In the genomic region with DNA sequence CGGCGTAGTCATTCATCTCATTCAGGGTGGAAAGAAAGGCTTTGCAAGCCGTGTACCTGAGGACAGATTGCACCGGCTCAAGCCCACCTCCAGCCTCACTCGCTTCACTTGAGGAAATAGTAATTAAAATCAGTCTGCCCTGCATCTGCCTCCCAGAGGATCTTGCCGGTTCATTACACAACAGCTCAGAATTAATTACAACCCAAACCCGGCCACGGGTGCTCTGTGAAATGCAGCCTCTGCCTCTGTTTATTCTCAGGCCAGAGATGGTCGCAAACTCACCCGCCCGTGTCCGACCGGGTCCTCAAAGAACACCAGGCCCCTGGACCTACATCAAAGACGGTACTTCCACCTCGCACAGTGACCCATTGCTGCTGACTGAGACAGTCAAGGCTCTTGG, we compare ENCODE assay signal across 14 mouse cellular contexts. TPM values are rescaled to one million over a fixed set of nuclear protein-coding genes. Genes with fewer than 3 reads are reported as not detected.
A peak's percentile ranks its signal among the peaks of the same experiment; 100 is the strongest.
DNase-seq lines count a peak whose midpoint lies in the region; ATAC-seq and TF ChIP-seq lines count a peak whose summit lies in the region.
"Had no signal": no experiment of that assay in that cellular context is flagged by ENCODE, and none has a peak within 500 bp of the region (broad histone marks: within the 10 kb centered on the region; RNA-seq: fewer than 3 reads in every experiment).

No protein-coding gene starts in this region.

- no peak overlapping the region for H3K4me2 ChIP-seq in hindbrain, embryonic 12.5 days (replicated peaks)
- peak overlapping the region; percentile 25; the same call in 1 of the 2 replicates for H3K4me2 ChIP-seq in kidney, embryonic 15.5 days
- no peak overlapping the region for H3K4me2 ChIP-seq in forebrain, postnatal 0 days (ENCODE audit: low read depth)

- H3K36me3 ChIP-seq in hindbrain, embryonic 12.5 days: 0 out of 2 replicates have a peak, but pooled peaks cover 11% of the 10 kb centered on the region
- H3K36me3 ChIP-seq in hindbrain, embryonic 10.5 days: peaks cover 25% of the 10 kb centered on the region
- peaks cover 13% of the 10 kb centered on the region; the same call in 1 of the 2 replicates for H3K36me3 ChIP-seq in ES-E14 (ENCODE audit: control insufficient read depth, insufficient read depth, low read length, poor library complexity, severe bottlenecking)
- peaks cover 9% of the 10 kb centered on the region for H3K36me3 ChIP-seq in kidney, embryonic 15.5 days
- H3K36me3 ChIP-seq in forebrain, postnatal 0 days (ENCODE audit: insufficient read depth): peaks cover 12% of the 10 kb centered on the region

- H3K27ac ChIP-seq in hindbrain, embryonic 12.5 days: no peak overlapping the region
- H3K27ac ChIP-seq in hindbrain, embryonic 10.5 days: no peak overlapping the region
- H3K27ac ChIP-seq in ES-E14 (ENCODE audit: insufficient read depth, low read depth, low read length, poor library complexity, severe bottlenecking): peak overlapping the region; percentile 51; the same call in 1 of the 2 replicates
- H3K27ac ChIP-seq in kidney, embryonic 15.5 days: 0 out of 2 replicates have a peak overlapping the region, but pooled peaks have one; percentile 5
- no peak overlapping the region for H3K27ac ChIP-seq in forebrain, postnatal 0 days (ENCODE audit: low read depth, low read length)

- 66% methylated on average over 15 of the region's 15 CpGs for WGBS in hindbrain, embryonic 12.5 days
- 83% methylated on average over 15 of the region's 15 CpGs for WGBS in hindbrain, embryonic 10.5 days
- WGBS in kidney, embryonic 15.5 days: 38% methylated on average over 15 of the region's 15 CpGs
- 66% methylated on average over 15 of the region's 15 CpGs for WGBS in forebrain, postnatal 0 days

- H3K9me3 ChIP-seq in hindbrain, embryonic 12.5 days (replicated peaks): no peaks in the 10 kb centered on the region
- H3K9me3 ChIP-seq in hindbrain, embryonic 10.5 days: 0 out of 2 replicates have a peak, but pooled peaks cover 3% of the 10 kb centered on the region
- no peaks in the 10 kb centered on the region for H3K9me3 ChIP-seq in ES-E14 (ENCODE audit: control insufficient read depth, insufficient read depth, low read depth, low read length)
- H3K9me3 ChIP-seq in kidney, embryonic 15.5 days (replicated peaks): no peaks in the 10 kb centered on the region
- no peaks in the 10 kb centered on the region for H3K9me3 ChIP-seq in forebrain, postnatal 0 days (ENCODE audit: low read length)

- TF ChIP-seq CTCF in forebrain, postnatal 0 days (IDR thresholded peaks at IDR 0.05; ENCODE audit: low read depth): no peak

- no peak for DNase-seq in hindbrain, embryonic 10.5 days (ENCODE audit: low spot score)
- no peak for DNase-seq in ES-E14 (ENCODE audit: low read depth, low spot score)
- peak; percentile 41 for DNase-seq in retina, embryonic 14.5 days (ENCODE audit: low spot score)
- no peak for DNase-seq in forebrain, postnatal 0 days
- DNase-seq in urinary bladder, postnatal 14 days (ENCODE audit: low spot score): no peak
- DNase-seq: gastrocnemius, postnatal 10 days; left cerebral cortex, postnatal 4 days; lung, adult 18-20 months; lung, postnatal 36 days; right cerebral cortex, postnatal 25 days; thymus, postnatal 25 days had no signal

- H3K4me3 ChIP-seq in hindbrain, embryonic 12.5 days: no peak overlapping the region
- H3K4me3 ChIP-seq in hindbrain, embryonic 10.5 days: no peak overlapping the region
- no peak overlapping the region for H3K4me3 ChIP-seq in ES-E14 (ENCODE audit: insufficient read depth in 1 of 2, low read depth in 1 of 2, low read length in 2 of 2, poor library complexity in 1 of 2, severe bottlenecking in 1 of 2)
- H3K4me3 ChIP-seq in kidney, embryonic 15.5 days (replicated peaks): no peak overlapping the region
- no peak overlapping the region for H3K4me3 ChIP-seq in forebrain, postnatal 0 days (ENCODE audit: low read depth, low read length)
- H3K4me3 ChIP-seq: erythroblast, embryonic 14.5 days had no signal

- in situ Hi-C loops in ES-E14 (cut with MboI; ENCODE audit: low sequenced_read_pairs in 2 of 2, unreplicated experiment in 2 of 2): no loop called here

- peaks cover 3% of the 10 kb centered on the region; the same call in 1 of the 2 replicates for H3K4me1 ChIP-seq in hindbrain, embryonic 12.5 days
- H3K4me1 ChIP-seq in hindbrain, embryonic 10.5 days (replicated peaks): peaks cover 15% of the 10 kb centered on the region; the same call in 1 of the 2 replicates
- H3K4me1 ChIP-seq in ES-E14 (ENCODE audit: control insufficient read depth in 2 of 2, insufficient read depth in 2 of 2, low read length in 2 of 2, poor library complexity in 1 of 2): peaks cover 19 to 36% of the 10 kb centered on the region in 2 experiments
- H3K4me1 ChIP-seq in kidney, embryonic 15.5 days: peaks cover 36% of the 10 kb centered on the region
- no peaks in the 10 kb centered on the region for H3K4me1 ChIP-seq in forebrain, postnatal 0 days (ENCODE audit: insufficient read depth)

- H3K27me3 ChIP-seq in hindbrain, embryonic 12.5 days: no peaks in the 10 kb centered on the region
- no peaks in the 10 kb centered on the region for H3K27me3 ChIP-seq in hindbrain, embryonic 10.5 days (ENCODE audit: insufficient read depth, poor library complexity, severe bottlenecking)
- H3K27me3 ChIP-seq in kidney, embryonic 15.5 days: no peaks in the 10 kb centered on the region
- no peaks in the 10 kb centered on the region for H3K27me3 ChIP-seq in forebrain, postnatal 0 days (ENCODE audit: insufficient read depth, low read length)

- no peak overlapping the region for H3K9ac ChIP-seq in hindbrain, embryonic 12.5 days
- peak overlapping the region; percentile 14; the same call in 1 of the 2 replicates for H3K9ac ChIP-seq in ES-E14 (ENCODE audit: insufficient read depth, low read depth, low read length, poor library complexity, severe bottlenecking)
- no peak overlapping the region for H3K9ac ChIP-seq in kidney, embryonic 15.5 days
- no peak overlapping the region for H3K9ac ChIP-seq in forebrain, postnatal 0 days

- ATAC-seq in hindbrain, embryonic 12.5 days (ENCODE audit: low FRiP score): peak; percentile 29; the same call in 1 of the 2 replicates
- peak; percentile 89 for ATAC-seq in kidney, embryonic 15.5 days (replicated peaks; ENCODE audit: low FRiP score)
- no peak for ATAC-seq in forebrain, postnatal 0 days

TF ChIP-seq in ES-E14, 5 proteins besides CTCF, POLR2A, EP300 and RAD21:
- TF ChIP-seq ZC3H11A (IDR thresholded peaks at IDR 0.05; ENCODE audit: borderline replicate concordance, low read depth, low read length): no peak
- TF ChIP-seq CHD2 (IDR thresholded peaks at IDR 0.05; ENCODE audit: low read depth, low read length): no peak
- TF ChIP-seq HCFC1 (IDR thresholded peaks at IDR 0.05; ENCODE audit: borderline replicate concordance, insufficient read depth, low read length): no peak
TF ChIP-seq in ES-E14: peak in this region for 0.

RNA-seq across cellular contexts. Expression of gene Fnbp1, which starts 45.7 kb away (rescaled TPM):
- polyA plus RNA-seq in hindbrain, embryonic 12.5 days (2016; fragmentation: Nextera tagmentation; extraction: Ambion mirVana): 18.7 and 19.9 TPM in 2 replicates
- 14.7 and 16.0 TPM in 2 replicates for polyA plus RNA-seq in hindbrain, embryonic 10.5 days (2016; fragmentation: Nextera tagmentation; extraction: Ambion mirVana)
- total RNA-seq in ES-E14 (2012; rRNA removed): 15.1 and 16.5 TPM in 2 replicates
- polyA plus RNA-seq in kidney, embryonic 15.5 days (2015; fragmentation: Nextera tagmentation; extraction: Ambion mirVana): 19.1 and 22.4 TPM in 2 replicates
- 9.2 and 13.3 TPM in 2 replicates for total RNA-seq in forebrain, postnatal 0 days (2014; rRNA removed)
- 9.8 and 20.1 TPM in 2 replicates for polyA plus RNA-seq in forebrain, postnatal 0 days (2015; fragmentation: Nextera tagmentation; extraction: Ambion mirVana)

RNA-seq across cellular contexts. Expression of gene Gpr107, which starts 56.0 kb away (rescaled TPM):
- 43.1 and 46.6 TPM in 2 replicates for polyA plus RNA-seq in hindbrain, embryonic 12.5 days (2016; fragmentation: Nextera tagmentation; extraction: Ambion mirVana)
- polyA plus RNA-seq in hindbrain, embryonic 10.5 days (2016; fragmentation: Nextera tagmentation; extraction: Ambion mirVana): 35.1 and 35.5 TPM in 2 replicates
- total RNA-seq in ES-E14 (2012; rRNA removed): 111 and 156 TPM in 2 replicates
- polyA plus RNA-seq in kidney, embryonic 15.5 days (2015; fragmentation: Nextera tagmentation; extraction: Ambion mirVana): 37.0 and 37.9 TPM in 2 replicates
- total RNA-seq in forebrain, postnatal 0 days (2014; rRNA removed): 40.8 and 47.6 TPM in 2 replicates
- 20.3 and 24.0 TPM in 2 replicates for polyA plus RNA-seq in forebrain, postnatal 0 days (2015; fragmentation: Nextera tagmentation; extraction: Ambion mirVana)

Comparison
In these comparisons a context has a peak if more than half of its experiments do, and no peak if none do; other contexts are left out.
1. H3K27ac ChIP-seq: peak in ES-E14 (single experiment) and kidney, embryonic 15.5 days (single experiment); none in hindbrain, embryonic 12.5 days (single experiment), hindbrain, embryonic 10.5 days (single experiment) and forebrain, postnatal 0 days (single experiment).